In the genomic region with DNA sequence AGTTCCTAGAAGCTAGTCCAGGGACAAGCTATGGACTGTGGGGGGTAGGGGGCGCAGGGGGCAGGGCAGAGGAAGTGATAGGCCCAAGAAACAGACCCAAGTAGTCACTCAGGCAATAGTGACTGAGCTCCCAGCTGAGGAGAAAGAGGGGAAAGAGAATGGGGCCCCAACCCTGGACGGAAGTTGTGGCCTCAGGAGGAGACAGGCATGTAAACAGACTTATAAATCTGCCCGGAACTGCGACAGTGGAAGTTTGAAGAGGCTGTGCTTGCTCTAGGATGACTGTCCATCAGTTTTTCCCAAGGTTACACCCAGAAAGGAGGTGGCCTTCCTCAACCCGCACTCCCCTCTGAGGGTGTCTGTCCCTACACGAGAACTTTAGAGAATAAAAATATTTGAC, we compare ENCODE assay signal across 9 mouse cellular contexts.
DNase-seq lines count a peak whose midpoint lies in the region; ATAC-seq lines count a peak whose summit lies in the region.
"Had no signal": no experiment of that assay in that cellular context is flagged by ENCODE, and none has a peak within 500 bp of the region (broad histone marks: within the 10 kb centered on the region; RNA-seq: fewer than 3 reads in every experiment).

No protein-coding gene starts in this region.

- H3K36me3 ChIP-seq in lung, embryonic 16.5 days (ENCODE audit: control insufficient read depth, insufficient read depth, low read length): no peaks in the 10 kb centered on the region
- H3K36me3 ChIP-seq in hindbrain, embryonic 13.5 days: no peaks in the 10 kb centered on the region
- H3K36me3 ChIP-seq: midbrain, embryonic 15.5 days had no signal

- H3K9me3 ChIP-seq in lung, embryonic 16.5 days (ENCODE audit: control insufficient read depth, low read length): no peaks in the 10 kb centered on the region
- no peaks in the 10 kb centered on the region for H3K9me3 ChIP-seq in hindbrain, embryonic 13.5 days
- H3K9me3 ChIP-seq: midbrain, embryonic 15.5 days had no signal

- peak; percentile 13 for ATAC-seq in lung, embryonic 16.5 days (ENCODE audit: low read depth)
- peak; percentile 30 for ATAC-seq in megakaryocyte progenitor cell, adult 5-6 weeks (replicated peaks; ENCODE audit: poor library complexity)
- ATAC-seq in hindbrain, embryonic 13.5 days (ENCODE audit: low FRiP score): no peak
- ATAC-seq: midbrain, embryonic 15.5 days had no signal

- 21% methylated on average over 6 of the region's 6 CpGs for WGBS in lung, embryonic 16.5 days
- 60% methylated on average over 6 of the region's 6 CpGs for WGBS in hindbrain, embryonic 13.5 days

- no peak overlapping the region for H3K4me3 ChIP-seq in lung, embryonic 16.5 days (ENCODE audit: low read length)
- H3K4me3 ChIP-seq in hindbrain, embryonic 13.5 days: no peak overlapping the region
- H3K4me3 ChIP-seq: midbrain, embryonic 15.5 days had no signal

- peak overlapping the region; percentile 79 for H3K27ac ChIP-seq in lung, embryonic 16.5 days (ENCODE audit: low read length)
- H3K27ac ChIP-seq in hindbrain, embryonic 13.5 days: no peak overlapping the region
- H3K27ac ChIP-seq: midbrain, embryonic 15.5 days had no signal

- H3K9ac ChIP-seq in lung, embryonic 16.5 days (ENCODE audit: low read length): peak overlapping the region; percentile 41
- H3K9ac ChIP-seq in hindbrain, embryonic 13.5 days: no peak overlapping the region
- H3K9ac ChIP-seq: midbrain, embryonic 15.5 days had no signal

- H3K27me3 ChIP-seq in lung, embryonic 16.5 days (ENCODE audit: control insufficient read depth, insufficient read depth, low read depth, low read length): no peaks in the 10 kb centered on the region
- no peaks in the 10 kb centered on the region for H3K27me3 ChIP-seq in hindbrain, embryonic 13.5 days
- H3K27me3 ChIP-seq: midbrain, embryonic 15.5 days had no signal

- DNase-seq in adrenal gland, postnatal 10 days: peak; percentile 57
- no peak for DNase-seq in adrenal gland, adult 8-10 months
- no peak for DNase-seq in lung, postnatal 14 days
- DNase-seq in kidney, postnatal 14 days: peak; percentile 74
- no peak for DNase-seq in left cerebral cortex, adult 11 months (ENCODE audit: low spot score)

- peak overlapping the region; percentile 18 for H3K4me2 ChIP-seq in lung, embryonic 16.5 days (ENCODE audit: low read depth, low read length)
- no peak overlapping the region for H3K4me2 ChIP-seq in hindbrain, embryonic 13.5 days
- H3K4me2 ChIP-seq: midbrain, embryonic 15.5 days had no signal

- peaks cover 68% of the 10 kb centered on the region for H3K4me1 ChIP-seq in lung, embryonic 16.5 days (replicated peaks; ENCODE audit: control insufficient read depth, insufficient read depth, low read length)
- peaks cover 38% of the 10 kb centered on the region for H3K4me1 ChIP-seq in hindbrain, embryonic 13.5 days (replicated peaks)

Comparison
In these comparisons a context has a peak if more than half of its experiments do, and no peak if none do; other contexts are left out.
1. DNase-seq: peak in adrenal gland, postnatal 10 days (single experiment) and kidney, postnatal 14 days (single experiment); none in adrenal gland, adult 8-10 months (single experiment), lung, postnatal 14 days (single experiment) and left cerebral cortex, adult 11 months (single experiment).